Mouse (Mus musculus) liver, embryonic 13.5 days (tissue): ENCODE results near the gene Rcbtb1. TPM values are rescaled to one million over a fixed set of nuclear protein-coding genes. Genes with fewer than 3 reads are reported as not detected.
"Not testable (repeated sequence)": the region's sequence is repeated elsewhere in the genome, so short reads cannot be mapped to it uniquely, and the experiment has no call there.

Experiments used
- ATAC-seq: fragments of 200-750 bp; cut with Nextera tagmentation; 2 replicates; pipeline ENCODE4 v1.8.0; 2017; ENCODE audit warnings: low read depth, mild to moderate bottlenecking, moderate number of reproducible peaks, moderate library complexity
- DNase-seq: peaks from one replicate; pipeline ENCODE4 v3.0.0; 2022
- H3K27ac ChIP-seq: fragments of 300-500 bp; sonication (generic); 2 replicates; pipeline ENCODE4 v1.5.1; 2015; ENCODE audit warnings: moderate library complexity, mild to moderate bottlenecking, inconsistent platforms
- H3K27me3 ChIP-seq: fragments of 300-500 bp; sonication (generic); 2 replicates; pipeline ENCODE4 v1.6.1; 2015; ENCODE audit warnings: mild to moderate bottlenecking, inconsistent platforms
- H3K36me3 ChIP-seq: fragments of 300-500 bp; sonication (generic); 2 replicates; pipeline ENCODE4 v1.6.1; 2015; ENCODE audit warnings: mild to moderate bottlenecking, inconsistent platforms
- H3K4me1 ChIP-seq: fragments of 300-500 bp; sonication (generic); replicated peaks from 2 replicates; pipeline ENCODE4 v1.6.1; 2015; ENCODE audit warnings: inconsistent platforms
- H3K4me2 ChIP-seq: fragments of 300-500 bp; sonication (generic); 2 replicates; pipeline ENCODE4 v1.6.1; 2015; ENCODE audit warnings: inconsistent platforms, mild to moderate bottlenecking, moderate library complexity
- H3K4me3 ChIP-seq: fragments of 300-500 bp; sonication (generic); replicated peaks from 2 replicates; pipeline ENCODE4 v1.5.1; 2015; ENCODE audit warnings: mild to moderate bottlenecking, inconsistent platforms
- H3K9ac ChIP-seq: fragments of 300-500 bp; sonication (generic); 2 replicates; pipeline ENCODE4 v1.6.1; 2015; ENCODE audit warnings: mild to moderate bottlenecking, inconsistent platforms
- H3K9me3 ChIP-seq: fragments of 300-500 bp; sonication (generic); replicated peaks from 2 replicates; pipeline ENCODE4 v1.6.1; 2016; ENCODE audit warnings: inconsistent platforms
- WGBS: fragments of 180-500 bp; shearing (Covaris S2); methylation state at CpG from one replicate; pipeline ENCODE4 v1.1.7; 2015; ENCODE audit not compliant: insufficient replicate concordance; 5-methylcytosine and 5-hydroxymethylcytosine counted together
- polyA plus RNA-seq: library from polyadenylated mRNA; unstranded; fragments of >200 nt; fragmentation: Nextera tagmentation; extraction: Ambion mirVana; gene quantifications from 2 replicates; pipeline ENCODE4 v1.2.1, GENCODE M21; 2015

The Rcbtb1 gene
- polyA plus RNA-seq, 1 experiment from 2014 or later = 17.5 TPM

DNA sequence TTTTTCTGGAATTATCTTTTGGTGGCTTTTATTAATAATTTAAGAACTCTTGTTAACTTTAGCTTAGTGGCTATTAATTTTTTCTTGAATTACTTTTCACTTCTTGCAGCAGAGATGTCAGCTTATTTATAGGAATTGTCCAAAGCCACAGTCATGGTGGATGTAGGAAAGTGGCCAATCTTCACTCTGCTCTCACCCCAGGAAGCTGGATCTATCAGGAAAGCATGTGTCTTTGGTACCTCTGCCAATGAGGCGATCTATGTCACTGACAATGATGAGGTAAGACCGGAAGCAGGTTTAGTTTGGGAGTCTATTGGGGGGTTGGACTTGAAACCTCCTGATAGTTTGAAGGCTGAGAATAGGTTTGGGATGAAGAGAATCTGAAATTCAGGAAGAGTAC is 8.8 kb downstream of the Rcbtb1 start:
- H3K27me3 ChIP-seq = no peaks in the 10 kb centered on the region
- H3K27ac ChIP-seq = no peak overlapping the region
- H3K36me3 ChIP-seq = peaks cover 11% of the 10 kb centered on the region
- H3K4me1 ChIP-seq = peaks cover 27% of the 10 kb centered on the region
- DNase-seq (no peak), ATAC-seq (no peak)
- no peak overlapping the region for H3K4me3 ChIP-seq
- no peak overlapping the region for H3K9ac ChIP-seq
- no peaks in the 10 kb centered on the region for H3K9me3 ChIP-seq
- WGBS = 85% methylated on average over 2 of the region's 2 CpGs
- H3K4me2 ChIP-seq = no peak overlapping the region

DNA sequence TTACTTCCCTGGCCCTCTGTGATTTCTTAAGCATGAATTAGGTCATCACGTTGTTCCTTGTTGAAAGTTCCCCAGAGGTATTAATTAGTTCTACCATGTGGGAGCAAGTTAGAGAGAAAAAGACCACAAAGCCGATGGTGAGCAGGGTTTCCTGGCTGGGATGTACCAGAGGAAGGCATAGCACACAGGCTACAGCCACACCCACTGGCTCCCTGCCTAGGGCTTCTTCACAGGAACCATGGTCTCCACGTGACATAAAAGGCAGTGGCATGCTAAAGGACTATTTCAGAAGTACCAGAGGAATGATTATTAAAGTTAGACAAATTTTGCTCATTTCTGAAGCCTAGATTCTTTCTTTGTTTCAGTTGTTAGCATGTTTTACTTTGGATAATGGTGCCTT is 18.2 kb downstream of the Rcbtb1 start:
- 57% methylated on average over 3 of the region's 3 CpGs for WGBS
- H3K36me3 ChIP-seq = peaks cover 31% of the 10 kb centered on the region
- H3K4me1 ChIP-seq = no peaks in the 10 kb centered on the region
- H3K27ac ChIP-seq = no peak overlapping the region
- no peak overlapping the region for H3K9ac ChIP-seq
- no peak for ATAC-seq
- no peak for DNase-seq
- no peak overlapping the region for H3K4me2 ChIP-seq
- no peaks in the 10 kb centered on the region for H3K27me3 ChIP-seq
- no peaks in the 10 kb centered on the region for H3K9me3 ChIP-seq
- H3K4me3 ChIP-seq = no peak overlapping the region

DNA sequence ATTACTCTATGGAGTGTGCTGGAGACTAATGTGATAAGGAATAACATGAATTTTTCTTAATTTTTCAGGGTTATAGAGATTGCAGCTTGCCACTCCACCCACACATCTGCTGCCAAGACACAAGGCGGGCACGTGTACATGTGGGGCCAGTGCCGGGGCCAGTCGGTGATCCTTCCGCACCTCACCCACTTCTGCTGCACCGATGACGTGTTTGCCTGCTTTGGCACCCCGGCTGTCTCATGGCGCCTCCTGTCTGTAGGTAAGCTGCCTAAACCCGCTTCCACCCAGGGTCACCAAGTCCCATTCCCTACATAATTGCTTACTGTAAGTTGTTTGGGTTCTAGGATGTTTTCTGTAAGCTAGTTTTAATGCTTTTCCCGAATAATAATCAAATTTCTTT is 25.2 kb downstream of the Rcbtb1 start:
- Histone ChIP-seq H3K27ac (no peak overlapping the region), H3K4me3 (no peak overlapping the region), H3K9ac (no peak overlapping the region), H3K27me3 (no peaks in the 10 kb centered on the region), H3K36me3 (peaks cover 49% of the 10 kb centered on the region), H3K9me3 (no peaks in the 10 kb centered on the region), H3K4me2 (no peak overlapping the region), H3K4me1 (no peaks in the 10 kb centered on the region)
- WGBS = 83% methylated on average over 11 of the region's 11 CpGs
- ATAC-seq (no peak), DNase-seq (no peak)

DNA sequence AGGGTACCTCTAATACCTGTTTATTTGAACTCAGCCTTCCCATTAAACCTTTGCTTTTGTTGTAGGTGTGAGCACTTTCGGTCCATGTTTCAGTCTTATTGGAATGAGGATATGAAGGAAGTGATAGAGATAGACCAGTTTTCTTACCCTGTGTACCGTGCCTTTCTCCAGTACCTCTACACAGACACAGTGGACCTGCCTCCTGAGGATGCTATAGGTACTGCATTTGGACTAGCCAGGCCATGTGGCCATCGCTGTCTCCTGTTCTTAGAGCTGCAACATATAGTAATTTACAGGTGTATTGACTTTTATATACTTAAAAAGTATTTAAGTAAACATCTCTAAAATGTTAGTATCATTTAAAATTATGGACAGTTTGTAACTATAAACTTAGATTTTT is 28.8 kb downstream of the Rcbtb1 start:
- Histone ChIP-seq H3K27me3 (no peaks in the 10 kb centered on the region), H3K4me1 (no peaks in the 10 kb centered on the region), H3K36me3 (peaks cover 49% of the 10 kb centered on the region), H3K27ac (no peak overlapping the region), H3K4me2 (no peak overlapping the region), H3K4me3 (no peak overlapping the region), H3K9ac (no peak overlapping the region), H3K9me3 (no peaks in the 10 kb centered on the region)
- ATAC-seq (no peak), DNase-seq (no peak)
- 86% methylated on average over 3 of the region's 3 CpGs for WGBS

DNA sequence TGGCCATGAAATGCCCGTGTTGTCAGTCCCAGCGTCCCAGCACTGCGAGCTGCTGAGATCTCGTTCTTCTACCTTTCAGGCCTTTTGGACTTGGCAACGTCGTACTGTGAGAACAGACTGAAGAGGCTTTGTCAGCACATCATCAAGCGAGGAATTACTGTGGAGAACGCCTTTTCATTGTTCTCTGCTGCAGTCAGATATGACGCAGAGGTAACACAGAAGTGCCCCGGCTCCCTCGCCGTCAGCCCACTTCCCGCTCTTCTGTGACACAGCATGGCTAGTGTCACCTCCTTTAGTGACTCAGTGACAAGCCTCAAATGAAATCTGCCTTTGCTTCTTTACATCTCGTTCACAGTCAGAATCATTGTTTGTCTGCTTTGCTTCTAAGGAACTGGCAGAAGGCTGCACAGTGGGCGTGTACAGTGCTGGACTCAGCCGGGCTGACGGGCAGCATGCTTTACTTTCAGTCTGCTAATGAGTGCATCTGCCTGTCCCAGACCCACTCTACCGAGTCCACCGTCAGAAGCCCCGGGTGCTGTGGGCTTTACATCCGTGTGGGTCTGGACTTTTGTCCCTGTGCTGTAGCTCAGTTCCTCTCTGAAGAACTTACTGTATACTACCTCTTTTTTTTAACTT is 29.4 kb downstream of the Rcbtb1 start:
- Histone ChIP-seq H3K36me3 (peaks cover 49% of the 10 kb centered on the region), H3K4me3 (no peak overlapping the region)
- no peak for DNase-seq

DNA sequence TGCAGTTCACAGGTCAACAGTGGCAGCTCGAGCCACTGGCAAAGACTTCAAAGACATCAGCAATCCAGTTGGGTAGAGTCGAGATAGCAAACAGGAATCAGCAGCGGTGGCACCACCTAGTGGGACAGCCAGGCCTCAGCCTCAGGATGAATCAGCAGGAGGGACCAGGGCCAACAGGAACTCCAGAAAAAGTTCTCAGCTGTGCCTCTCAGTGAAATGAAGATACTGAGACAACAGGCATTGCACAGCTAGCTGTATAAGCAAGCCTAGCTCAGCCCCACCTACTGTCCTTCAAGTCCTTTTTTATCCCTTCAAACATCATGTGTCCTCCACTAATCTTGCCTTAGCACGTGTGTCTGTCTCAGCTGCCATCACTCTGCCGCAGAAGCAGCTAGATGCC is 31.0 kb downstream of the Rcbtb1 start:
- Histone ChIP-seq H3K27me3 (no peaks in the 10 kb centered on the region), H3K9me3 (no peaks in the 10 kb centered on the region), H3K36me3 (peaks cover 44% of the 10 kb centered on the region), H3K4me2 (no peak overlapping the region), H3K27ac (no peak overlapping the region), H3K4me3 (no peak overlapping the region), H3K9ac (no peak overlapping the region), H3K4me1 (no peaks in the 10 kb centered on the region)
- 49% methylated on average over 5 of the region's 5 CpGs for WGBS
- ATAC-seq (peak; percentile 71), DNase-seq (peak; percentile 13)

More for the DNA sequence above, 29.4 kb downstream of the Rcbtb1 start:
- Histone ChIP-seq H3K27ac (no peak overlapping the region), H3K9me3 (no peaks in the 10 kb centered on the region), H3K4me1 (no peaks in the 10 kb centered on the region), H3K9ac (no peak overlapping the region), H3K27me3 (no peaks in the 10 kb centered on the region), H3K4me2 (no peak overlapping the region)
- WGBS = 79% methylated on average over 21 of the region's 21 CpGs
- ATAC-seq = no peak

DNA sequence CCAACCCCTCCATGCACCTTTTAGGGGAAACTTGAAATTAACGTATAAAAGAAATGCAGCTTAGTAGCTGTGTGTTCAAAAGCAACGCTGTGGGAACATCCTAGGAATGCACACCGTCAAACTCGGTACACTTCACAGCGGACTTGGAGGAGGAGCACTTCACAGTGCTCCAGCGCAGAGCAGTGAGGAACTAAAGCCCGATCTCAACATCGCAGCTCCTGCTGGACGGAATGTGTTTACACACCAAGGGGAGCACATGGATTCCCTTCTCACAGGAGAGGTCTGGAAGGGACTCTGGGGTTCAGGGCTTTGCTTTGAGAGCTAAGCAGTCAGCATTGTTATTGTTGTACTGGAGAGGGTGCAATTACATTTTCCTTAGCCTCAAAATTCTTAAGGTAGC is 32.6 kb downstream of the Rcbtb1 start:
- ATAC-seq = no peak
- no peaks in the 10 kb centered on the region for H3K9me3 ChIP-seq
- peaks cover 50% of the 10 kb centered on the region for H3K36me3 ChIP-seq
- H3K4me1 ChIP-seq = no peaks in the 10 kb centered on the region
- H3K4me2 ChIP-seq = no peak overlapping the region
- WGBS = 82% methylated on average over 9 of the region's 9 CpGs
- no peak for DNase-seq
- H3K27me3 ChIP-seq = no peaks in the 10 kb centered on the region
- no peak overlapping the region for H3K4me3 ChIP-seq
- H3K27ac ChIP-seq = no peak overlapping the region
- no peak overlapping the region for H3K9ac ChIP-seq

DNA sequence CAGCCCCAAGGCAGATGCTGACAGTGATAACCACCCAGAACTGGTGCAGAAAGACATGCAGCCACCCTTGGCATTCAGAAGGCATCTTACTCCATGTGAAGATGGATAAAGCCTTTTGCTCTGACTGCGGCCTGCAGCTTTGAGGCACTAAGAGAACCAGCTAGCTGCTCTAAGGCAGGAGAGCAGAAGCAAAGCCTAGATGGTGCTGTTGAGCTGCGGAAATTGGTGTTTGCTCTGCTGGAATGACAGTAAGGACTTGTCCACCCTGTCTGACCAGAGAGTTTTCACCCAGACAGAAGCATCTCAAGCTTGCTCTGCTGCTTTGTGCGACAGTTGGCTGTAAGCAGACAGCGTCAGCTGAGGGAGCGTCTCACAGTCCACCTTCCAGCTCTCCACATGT is 49.3 kb downstream of the Rcbtb1 start:
- not testable (repeated sequence) for ATAC-seq, DNase-seq

DNA sequence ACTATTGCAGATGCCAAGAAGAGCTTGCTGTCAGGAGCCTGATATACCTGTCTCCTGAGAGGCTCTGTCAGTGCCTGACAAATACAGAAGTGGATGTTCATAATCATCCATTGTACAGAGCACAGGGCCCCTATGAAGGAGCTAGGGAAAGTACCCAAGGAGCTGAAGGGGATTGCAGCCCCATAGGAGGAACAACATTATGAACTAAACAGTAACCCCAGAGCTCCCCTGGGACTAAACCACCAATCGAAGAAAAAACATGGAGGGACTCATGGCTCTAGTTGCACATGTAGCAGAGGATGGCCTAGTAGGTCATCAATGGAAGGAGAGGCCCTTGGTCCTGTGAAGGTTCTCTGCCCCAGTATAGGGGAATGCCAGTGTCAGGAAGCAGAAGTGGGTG is 54.9 kb downstream of the Rcbtb1 start:
- H3K4me1 ChIP-seq, H3K27me3 ChIP-seq, DNase-seq, H3K27ac ChIP-seq, H3K4me3 ChIP-seq, ATAC-seq, H3K4me2 ChIP-seq, H3K9me3 ChIP-seq, H3K9ac ChIP-seq, H3K36me3 ChIP-seq: not testable (repeated sequence)
- 58% methylated on average over 1 of the region's 1 CpGs for WGBS

More for the DNA sequence above, 49.3 kb downstream of the Rcbtb1 start:
- H3K27me3 ChIP-seq, H3K4me2 ChIP-seq, H3K4me1 ChIP-seq, H3K9me3 ChIP-seq, H3K36me3 ChIP-seq, H3K9ac ChIP-seq, H3K4me3 ChIP-seq, H3K27ac ChIP-seq: not testable (repeated sequence)
- 66% methylated on average over 5 of the region's 5 CpGs for WGBS

DNA sequence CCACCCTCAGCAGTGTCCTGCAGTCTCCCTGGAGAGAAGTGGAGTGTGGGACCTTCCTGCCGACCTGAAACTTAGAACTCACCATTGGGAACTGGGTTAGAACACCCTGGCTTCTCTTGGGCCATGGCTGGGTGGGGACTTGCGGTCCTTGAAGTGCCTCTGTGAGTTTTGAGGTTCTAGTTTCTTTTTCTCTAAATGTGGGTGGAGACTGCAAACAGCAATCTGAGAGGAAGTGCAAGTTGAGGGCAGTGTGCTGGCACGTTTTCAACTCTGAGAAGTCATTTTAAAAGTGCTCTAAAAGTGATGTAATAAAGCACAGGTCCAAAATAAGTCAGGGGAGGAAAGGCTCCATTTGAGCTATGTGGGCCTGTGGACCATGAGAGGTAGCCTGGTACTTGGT is 59.0 kb downstream of the Rcbtb1 start, which contains the start of gene Gm6904:
TSS of gene Gm6904 (minus strand) at position 161 of the 400 bp plus-strand sequence.
- Histone ChIP-seq H3K4me3 (no peak within 1 kb of the TSS), H3K4me2 (no peak within 1 kb of the TSS), H3K27ac (no peak within 1 kb of the TSS), H3K9me3 (no peaks in the 10 kb centered on the region), H3K9ac (no peak within 1 kb of the TSS), H3K27me3 (no peaks in the 10 kb centered on the region), H3K36me3 (no peaks in the 10 kb centered on the region), H3K4me1 (no peaks in the 10 kb centered on the region; the same call in 1 of the 2 replicates)
- ATAC-seq = no peak
- 36% methylated on average over 3 of the region's 3 CpGs for WGBS
- DNase-seq = no peak

DNA sequence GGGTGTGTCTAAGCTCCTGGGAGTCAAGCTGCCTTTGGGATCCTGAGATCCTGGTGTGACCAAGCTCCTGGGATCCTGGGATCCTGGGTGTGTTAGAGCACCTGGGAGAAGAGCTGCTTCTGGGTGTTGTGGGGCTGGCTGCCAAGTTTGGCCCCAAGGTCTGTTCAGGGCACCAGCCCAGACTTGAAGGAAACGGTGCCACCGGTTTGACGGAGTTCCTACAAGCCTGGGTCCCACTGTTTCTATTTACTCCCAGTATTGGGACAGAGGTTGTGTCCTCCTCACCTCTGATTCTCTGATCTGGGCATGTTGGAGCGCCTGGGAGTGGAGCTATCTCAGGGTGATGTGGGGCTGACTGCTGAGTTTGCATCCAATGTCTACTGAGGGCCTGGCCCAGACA is 74.0 kb downstream of the Rcbtb1 start:
- not testable (repeated sequence) for H3K4me1 ChIP-seq, H3K27ac ChIP-seq, DNase-seq, ATAC-seq, H3K9ac ChIP-seq, H3K4me3 ChIP-seq, H3K27me3 ChIP-seq, H3K4me2 ChIP-seq, H3K36me3 ChIP-seq, H3K9me3 ChIP-seq
- 70% methylated on average over 4 of the region's 4 CpGs for WGBS
